Mouse (Mus musculus) mature B cell (primary cell): Measurements from ENCODE around the gene Tex44.

Source experiments
- in situ Hi-C: fragments of 300-500 bp; cut with MboI; formaldehyde crosslinking; loops from 2 replicates; pipeline ENCODE4 v1.14.3; 2019

Gene Tex44

GRCm38 (mm10) chr1:86421007-86421406 is 5.1 kb upstream of the Tex44 start:
- in situ Hi-C loops: no loop called here

DNA sequence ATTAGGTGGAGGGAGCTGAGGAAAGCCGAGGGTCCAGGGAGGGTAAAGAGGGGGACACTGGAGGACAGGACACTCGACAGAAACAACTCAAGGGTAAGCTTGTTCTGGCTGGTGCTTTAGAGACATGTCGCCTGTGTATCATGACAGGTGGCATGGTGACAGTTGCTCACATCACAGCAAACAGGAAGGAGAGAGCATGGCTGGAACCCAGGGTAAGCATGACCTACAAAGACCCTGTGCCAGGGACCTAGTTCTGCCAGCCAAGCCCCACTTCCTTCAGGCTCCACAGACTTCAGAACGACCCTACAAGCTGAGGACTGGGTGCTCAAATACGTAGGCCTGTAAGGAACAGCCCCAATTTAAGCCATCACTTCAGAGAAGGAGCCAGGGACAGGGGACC is 2.2 kb upstream of the Tex44 start:
- in situ Hi-C loops: no loop called here

DNA sequence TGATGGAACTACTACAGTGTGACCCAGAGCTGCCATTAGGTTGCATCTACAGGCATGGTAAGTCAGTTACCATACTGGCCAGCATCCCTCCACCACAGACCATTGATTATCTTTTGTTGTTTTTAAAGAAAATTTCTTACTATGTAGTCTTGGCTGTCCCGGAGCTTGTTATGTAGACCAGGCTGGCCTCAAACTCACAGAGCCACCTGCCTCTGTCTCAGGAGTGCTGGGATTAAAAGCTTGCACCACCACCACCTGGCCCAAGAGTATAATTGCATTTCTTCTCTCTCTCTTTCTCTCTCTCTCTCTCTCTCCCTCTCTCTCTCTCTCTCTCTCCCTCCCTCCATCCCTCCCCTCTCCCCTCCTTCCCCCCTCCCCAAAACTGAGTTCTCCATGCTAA is 1.8 kb upstream of the Tex44 start:
- in situ Hi-C loops: no loop called here

DNA sequence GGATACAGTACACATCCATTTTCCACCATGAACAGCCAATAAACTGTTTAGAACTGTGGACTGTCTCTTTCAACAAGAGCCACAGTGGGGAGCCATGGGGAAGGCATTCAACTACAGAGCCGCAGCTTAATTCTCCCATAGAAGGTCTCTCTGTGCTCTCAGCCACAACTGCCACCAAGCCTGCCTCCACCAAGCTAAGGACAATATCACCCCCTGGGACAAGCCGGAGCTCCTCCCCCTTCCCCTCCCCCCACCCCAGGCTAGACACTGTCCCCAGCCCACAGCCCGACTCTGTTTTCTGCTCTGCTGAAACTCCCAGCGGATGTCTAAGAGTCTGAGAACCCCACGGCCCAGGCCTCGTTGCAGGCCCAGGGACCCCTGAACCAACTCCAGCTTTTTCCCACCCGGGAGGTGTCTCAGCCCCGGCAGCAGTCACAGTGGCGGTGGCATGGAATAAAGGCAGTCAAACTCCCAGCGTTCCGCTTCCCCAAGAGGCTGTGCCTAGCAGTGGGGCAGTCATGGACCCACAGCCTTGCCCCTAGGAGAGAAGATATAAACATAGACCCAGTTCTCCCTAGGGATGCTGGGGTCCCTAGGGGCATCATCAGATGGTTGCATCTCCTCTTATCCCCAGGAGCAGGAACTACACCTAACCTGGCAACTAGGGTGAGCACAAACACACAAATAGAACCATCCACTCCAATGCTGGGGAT is 1.1 kb upstream of the Tex44 start:
- in situ Hi-C loops: no loop called here

DNA sequence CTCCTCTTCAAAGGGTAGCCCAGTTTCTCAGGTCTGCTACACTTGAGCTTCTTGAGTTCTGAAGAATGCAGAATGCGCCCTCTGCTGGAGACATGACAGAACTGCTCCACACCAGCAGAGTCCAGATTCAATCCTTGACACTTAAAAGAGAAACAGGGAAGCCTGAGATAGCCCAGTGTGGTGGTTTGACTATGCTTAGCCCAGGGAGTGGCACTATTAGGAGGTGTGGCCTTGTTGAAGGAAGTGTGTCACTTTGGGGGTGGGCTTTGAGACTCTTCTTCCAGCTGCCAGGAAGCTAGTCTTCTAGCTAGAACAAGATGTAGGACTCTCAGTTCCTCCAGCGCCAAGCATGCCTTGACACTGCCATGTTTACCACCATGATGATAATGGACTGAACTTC is 3.9 kb downstream of the Tex44 start:
- in situ Hi-C loops: no loop called here

- in situ Hi-C loops: no loop called here
These were observed 6.6 kb downstream of the Tex44 start for GRCm38 (mm10) chr1:86432778-86433177.

DNA sequence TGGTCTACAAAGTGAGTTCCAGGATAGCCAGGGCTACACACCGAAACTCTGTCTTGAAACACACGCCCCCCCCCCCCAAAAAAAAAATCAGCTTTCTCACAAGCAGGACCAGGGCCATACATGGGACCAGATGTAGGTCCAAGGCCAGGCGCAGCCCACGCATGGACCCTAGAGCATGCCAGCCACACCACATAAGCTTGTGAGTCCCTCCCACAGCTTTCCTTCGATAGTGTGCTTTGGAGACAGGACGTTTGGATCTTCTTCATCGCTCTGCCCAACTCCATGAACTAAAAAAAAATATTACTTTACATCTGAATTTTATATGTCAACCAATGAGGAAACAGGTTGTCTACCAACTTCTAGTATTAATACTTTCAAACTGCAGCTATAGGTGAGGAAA is 7.2 kb downstream of the Tex44 start:
- in situ Hi-C loops: no loop called here

GRCm38 (mm10) chr1:86434001-86434400 is 7.9 kb downstream of the Tex44 start:
- in situ Hi-C loops: no loop called here

DNA sequence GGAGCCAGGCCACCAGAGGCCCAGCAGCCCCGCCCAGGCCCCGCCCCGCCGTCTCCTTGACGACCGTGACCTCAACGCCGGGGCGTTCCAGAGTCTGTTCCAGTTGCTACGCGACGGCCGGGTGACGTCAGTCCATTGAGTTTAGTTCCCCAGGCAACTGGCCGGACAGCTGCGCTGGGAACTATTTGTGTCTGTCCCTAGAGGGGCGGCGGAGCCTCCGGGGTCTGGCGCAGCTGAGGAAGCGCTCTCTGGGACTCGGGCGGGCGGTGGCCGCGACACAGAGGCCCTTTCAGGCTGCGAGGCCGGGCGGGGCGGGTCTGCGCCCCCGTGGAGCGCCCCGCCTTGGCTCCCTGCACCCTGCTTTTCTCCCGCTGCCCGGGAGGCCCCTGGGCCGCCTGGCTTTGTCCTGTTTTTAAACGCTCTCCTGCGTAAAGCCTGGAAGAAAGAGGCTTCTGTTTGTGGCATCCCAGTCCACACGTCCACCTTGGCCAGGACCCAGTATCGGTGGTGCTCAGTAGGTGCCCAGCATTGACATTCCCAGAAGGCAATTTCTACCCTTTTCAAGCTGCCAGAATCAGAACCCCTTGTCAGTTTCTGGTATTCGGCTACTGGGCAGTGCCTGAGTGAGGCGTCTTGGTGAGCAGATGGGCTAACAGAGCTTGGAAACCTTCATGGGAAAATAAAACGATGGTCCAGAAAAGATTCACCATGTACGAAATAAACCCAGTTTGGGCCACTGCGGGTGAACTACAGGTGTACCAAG is 8.5 kb downstream of the Tex44 start:
- in situ Hi-C loops: no loop called here

- in situ Hi-C loops: no loop called here
These were observed 9.2 kb downstream of the Tex44 start for GRCm38 (mm10) chr1:86435302-86435821.

DNA sequence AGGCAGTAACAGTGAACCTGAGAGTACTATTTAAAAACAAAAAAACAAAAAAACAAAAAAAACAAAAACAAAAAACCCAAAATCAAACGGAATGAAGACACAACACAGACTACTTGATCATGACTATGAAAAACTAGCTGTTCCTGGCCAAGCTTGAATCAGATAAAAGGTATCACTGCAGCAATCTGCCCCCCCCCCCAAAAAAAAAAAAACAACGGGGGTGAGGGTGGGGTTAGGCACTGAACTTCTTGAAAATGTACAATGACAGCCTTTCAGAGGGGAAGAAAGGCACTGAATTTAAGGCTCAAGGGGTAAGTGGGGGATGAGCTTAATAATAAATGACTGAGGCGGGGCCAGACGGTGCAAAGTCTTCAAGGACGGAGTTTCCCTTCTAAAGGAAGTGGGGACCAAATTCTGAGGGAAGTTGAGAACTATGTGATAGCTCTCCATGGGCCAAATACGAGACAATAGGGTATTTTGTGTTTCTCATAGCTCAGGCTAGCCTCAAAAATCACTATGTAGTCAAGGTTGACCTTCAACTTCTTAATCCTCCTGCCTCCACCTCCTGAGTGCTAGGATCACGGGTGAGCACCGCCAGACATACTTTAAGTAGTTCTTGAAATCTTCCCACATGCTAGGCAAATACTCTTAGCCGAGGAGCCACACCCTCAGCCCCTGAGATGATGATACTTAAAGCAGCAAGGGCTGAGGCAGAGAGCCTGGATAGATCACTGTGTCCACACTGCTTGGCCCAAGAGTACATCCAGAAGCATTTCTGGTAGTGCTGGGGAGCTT is 11.3 kb downstream of the Tex44 start:
- in situ Hi-C loops: no loop called here

DNA sequence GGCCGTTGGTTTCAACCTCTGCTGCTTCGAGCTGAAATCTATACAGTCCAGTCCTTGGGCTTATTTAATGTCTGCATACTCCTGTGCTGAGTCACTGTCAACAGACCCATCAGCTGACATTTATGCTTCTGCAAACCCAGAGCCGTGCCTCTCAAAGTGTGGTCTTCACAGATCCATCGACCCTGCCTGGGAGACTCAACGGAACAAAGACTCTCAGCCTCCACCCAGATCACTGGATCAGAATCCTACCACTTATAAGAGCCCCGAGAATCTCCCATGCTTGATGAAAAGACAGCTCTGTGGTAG is 11.8 kb downstream of the Tex44 start:
- in situ Hi-C loops: no loop called here

- in situ Hi-C loops: no loop called here
These were observed 12.4 kb downstream of the Tex44 start for GRCm38 (mm10) chr1:86438501-86438900.

DNA sequence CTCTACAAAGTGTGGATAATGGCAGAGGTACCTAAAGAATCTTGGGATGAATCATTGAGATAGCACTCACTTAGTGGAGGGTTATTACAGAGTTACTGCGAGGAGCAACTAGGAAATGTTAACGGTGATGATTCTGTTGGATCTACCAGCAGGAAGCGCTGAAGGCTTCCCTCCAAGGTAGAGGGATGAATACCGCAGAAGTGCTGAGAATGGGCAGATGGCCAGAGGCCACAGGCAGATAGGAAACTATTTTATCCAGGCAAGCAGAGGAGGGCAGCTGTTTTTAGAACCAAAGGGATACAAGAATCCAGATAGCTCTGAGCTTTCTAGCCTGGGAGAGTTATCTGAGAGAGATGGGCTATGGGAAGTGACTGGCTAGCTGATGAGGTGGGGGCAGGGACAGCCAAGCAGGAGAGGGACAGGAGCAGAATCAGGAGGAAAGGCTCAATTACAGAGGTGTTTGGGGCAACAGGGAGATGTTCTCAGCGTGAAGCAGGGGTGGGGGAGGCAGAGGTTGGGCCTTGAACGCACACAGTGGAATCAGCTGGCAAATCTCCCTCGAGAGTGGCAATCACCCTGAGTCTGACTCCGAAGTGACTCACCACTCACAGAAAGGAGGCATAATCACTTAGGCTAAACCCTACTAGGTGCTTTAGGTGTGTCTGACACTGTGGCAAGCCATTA is 13.5 kb downstream of the Tex44 start:
- in situ Hi-C loops: loop anchor here (5.0 kb wide), 2 partner anchors 63 to 93 kb away; no protein-coding TSS in a partner anchor

DNA sequence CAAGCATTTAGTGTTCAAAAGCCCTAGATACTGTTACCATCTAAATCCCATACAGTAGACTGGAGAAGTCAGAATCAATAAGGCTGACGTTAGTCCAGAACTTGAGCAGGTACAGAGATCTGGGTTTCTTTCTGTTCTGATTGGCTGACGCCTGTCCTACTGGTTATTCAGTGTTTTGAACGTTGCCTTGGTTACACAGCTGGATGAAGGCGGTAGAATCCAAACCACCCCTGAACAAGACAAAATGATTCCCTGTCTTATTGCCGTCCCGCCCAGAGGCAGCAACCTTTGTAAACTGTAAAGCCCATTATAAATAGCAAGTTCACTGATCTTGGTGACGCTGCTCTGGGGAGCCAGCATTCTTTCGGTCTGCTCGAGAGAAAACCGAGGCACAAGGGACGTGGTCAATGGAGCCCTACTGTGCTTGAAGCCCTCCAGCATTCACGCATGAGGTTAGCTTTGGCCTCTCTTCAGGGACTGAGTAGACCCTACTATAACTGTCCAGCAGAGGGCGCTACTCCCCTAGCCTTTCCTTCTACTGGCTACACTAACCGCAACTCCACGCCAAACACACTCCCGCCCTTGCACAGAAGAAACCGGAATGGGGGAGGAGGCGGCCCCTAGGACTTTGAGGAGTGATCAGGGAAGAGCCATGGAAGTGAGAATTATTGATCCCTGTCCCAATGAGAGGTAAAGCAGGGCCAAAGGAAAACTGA is 14.2 kb downstream of the Tex44 start:
- in situ Hi-C loops: loop anchor here (5.0 kb wide), 2 partner anchors 62 to 92 kb away; no protein-coding TSS in a partner anchor

DNA sequence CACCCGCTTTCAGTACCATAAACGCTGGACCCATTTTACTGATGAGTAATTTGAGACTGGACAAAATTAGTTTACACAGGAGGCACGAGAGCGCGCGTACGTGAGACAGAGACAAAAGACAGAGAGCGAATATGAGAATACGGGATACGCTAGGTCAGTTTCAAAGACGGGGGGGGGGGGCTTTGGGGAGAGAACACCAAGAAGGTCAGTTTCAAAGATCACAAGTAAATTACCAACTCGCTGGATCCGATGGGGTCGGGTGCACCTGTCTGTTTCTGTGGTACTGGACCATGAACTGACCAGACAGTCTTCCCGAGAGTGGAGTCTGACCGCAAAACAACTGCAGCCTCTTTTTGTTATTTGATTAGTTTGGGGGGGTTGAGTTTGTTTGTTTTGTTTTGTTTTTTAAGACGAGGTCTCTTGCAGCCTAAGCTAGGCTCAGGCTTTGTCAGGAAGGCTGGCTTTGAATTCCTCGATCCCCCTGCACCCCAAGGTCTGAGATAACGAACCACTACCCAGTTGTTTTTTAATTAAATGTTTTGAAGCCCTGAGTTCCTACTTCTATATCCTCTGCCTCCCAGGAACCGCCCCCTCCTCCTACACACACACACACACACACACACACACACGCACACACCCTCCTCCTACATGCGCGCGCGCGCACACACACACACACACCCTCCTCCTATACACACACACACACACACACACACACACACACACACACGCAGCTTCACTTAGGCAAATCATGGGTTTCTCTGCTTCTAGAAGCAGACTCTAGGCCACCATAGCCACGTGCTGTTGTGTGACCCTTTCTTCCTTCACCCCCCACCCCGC is 15.0 kb downstream of the Tex44 start:
- in situ Hi-C loops: loop anchor here (5.0 kb wide), 2 partner anchors 61 to 91 kb away; no protein-coding TSS in a partner anchor

DNA sequence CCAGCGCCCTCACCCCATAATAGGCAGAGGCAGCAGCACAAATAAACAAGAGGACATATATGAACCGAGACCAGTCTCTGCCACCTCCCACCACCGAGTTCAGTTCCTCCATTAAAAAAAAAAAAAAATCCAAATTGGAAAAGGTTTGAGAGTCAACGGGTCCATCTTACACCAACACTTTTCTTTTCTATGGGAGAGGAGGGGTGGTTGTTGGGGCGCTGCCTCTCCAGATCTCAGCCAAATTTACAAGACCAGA is 15.5 kb downstream of the Tex44 start:
- in situ Hi-C loops: loop anchor here (5.0 kb wide), 2 partner anchors 61 to 91 kb away; no protein-coding TSS in a partner anchor

GRCm38 (mm10) chr1:86441980-86442831 is 16.1 kb downstream of the Tex44 start:
- in situ Hi-C loops: loop anchor here (5.0 kb wide), 2 partner anchors 60 to 90 kb away; no protein-coding TSS in a partner anchor

DNA sequence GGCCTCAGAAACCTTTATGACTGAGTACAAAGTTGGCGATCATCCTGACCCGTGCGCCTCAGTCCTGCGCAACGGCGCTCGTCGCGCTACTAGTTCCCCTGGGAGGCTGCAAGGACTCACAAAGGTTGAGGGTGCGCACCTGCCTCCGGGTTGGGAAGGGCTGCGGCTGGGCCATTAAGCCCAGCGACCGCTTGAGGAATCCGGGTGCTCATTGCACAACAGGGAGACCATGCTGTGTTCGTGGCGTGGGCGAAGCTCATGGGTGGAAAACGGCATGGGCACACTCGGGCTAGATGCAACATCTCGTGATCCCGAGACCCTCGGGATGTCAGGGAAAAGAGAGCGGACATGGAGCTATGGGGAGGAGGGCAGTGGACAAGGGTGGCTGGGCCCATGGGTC is 16.7 kb downstream of the Tex44 start:
- in situ Hi-C loops: loop anchor here (5.0 kb wide), 2 partner anchors 59 to 89 kb away; no protein-coding TSS in a partner anchor
